Mouse (Mus musculus) lung, postnatal 0 days (tissue): ENCODE data around the gene Tmem213. TPM values are rescaled to one million over a fixed set of nuclear protein-coding genes. Genes with fewer than 3 reads are reported as not detected.

Experiments used
- ATAC-seq: fragments of 200-750 bp; cut with Nextera tagmentation; 2 replicates; pipeline ENCODE4 v1.8.0; 2017; ENCODE audit warnings: moderate library complexity
- DNase-seq: peaks from one replicate; pipeline ENCODE4 v3.0.0-alpha.2; 2016; ENCODE audit warnings: low spot score
- H3K27ac ChIP-seq: fragments of 300-500 bp; sonication (generic); 2 replicates; pipeline ENCODE4 v1.5.1; 2014; ENCODE audit warnings: antibody characterized with exemption, mild to moderate bottlenecking, low read length, mixed read lengths
- H3K27me3 ChIP-seq: fragments of 300-500 bp; sonication (generic); replicated peaks from 2 replicates; pipeline ENCODE4 v1.6.1; 2014; ENCODE audit warnings: low read length, mixed read lengths; ENCODE audit not compliant: insufficient read depth
- H3K36me3 ChIP-seq: fragments of 300-500 bp; sonication (generic); 2 replicates; pipeline ENCODE4 v1.6.1; 2014; ENCODE audit warnings: low read length, mixed read lengths; ENCODE audit not compliant: insufficient read depth
- H3K4me1 ChIP-seq: fragments of 300-500 bp; sonication (generic); 2 replicates; pipeline ENCODE4 v1.6.1; 2014; ENCODE audit warnings: antibody characterized with exemption, low read depth, low read length, mixed read lengths; ENCODE audit not compliant: insufficient read depth
- H3K4me2 ChIP-seq: fragments of 300-500 bp; sonication (generic); replicated peaks from 2 replicates; pipeline ENCODE4 v1.6.1; 2014; ENCODE audit warnings: low read depth, mild to moderate bottlenecking, low read length, moderate library complexity, mixed read lengths
- H3K4me3 ChIP-seq: fragments of 300-500 bp; sonication (generic); 2 replicates; pipeline ENCODE4 v1.5.1; 2014; ENCODE audit warnings: low read depth, low read length
- H3K9ac ChIP-seq: fragments of 300-500 bp; sonication (generic); replicated peaks from 2 replicates; pipeline ENCODE4 v1.6.1; 2014; ENCODE audit warnings: low read depth, mild to moderate bottlenecking
- H3K9me3 ChIP-seq: fragments of 300-500 bp; sonication (generic); 2 replicates; pipeline ENCODE4 v1.6.1; 2016; ENCODE audit warnings: low read length, mixed read lengths
- CTCF ChIP-seq: IDR thresholded peaks from 2 replicates; pipeline ENCODE4 v1.5.1; 2016; ENCODE audit warnings: antibody characterized with exemption, mild to moderate bottlenecking
- EP300 ChIP-seq: IDR thresholded peaks from 2 replicates; pipeline ENCODE4 v1.6.1; 2016; ENCODE audit warnings: antibody characterized with exemption, mild to moderate bottlenecking, control low read depth
- WGBS: fragments of 180-500 bp; shearing (Covaris S2); extraction: QIAGEN DNeasy Blood & Tissue Kit; methylation state at CpG from one replicate; pipeline ENCODE4 v1.1.7; 2014; 5-methylcytosine and 5-hydroxymethylcytosine counted together
- polyA plus RNA-seq: library from polyadenylated mRNA; unstranded; fragments of >200 nt; fragmentation: Nextera tagmentation; extraction: Ambion mirVana; gene quantifications from 2 replicates; pipeline ENCODE4 v1.2.1, GENCODE M21; 2015

Gene Tmem213
- polyA plus RNA-seq, 1 experiment from 2014 or later, result 99.1 TPM

- Histone ChIP-seq H3K4me1 (no peaks in the 10 kb centered on the region), H3K9me3 (no peaks in the 10 kb centered on the region), H3K9ac (no peak overlapping the region), H3K27me3 (no peaks in the 10 kb centered on the region), H3K4me2 (no peak overlapping the region), H3K4me3 (no peak overlapping the region), H3K27ac (peak overlapping the region; percentile 87), H3K36me3 (no peaks in the 10 kb centered on the region)
- DNase-seq (no peak), ATAC-seq (no peak)
- WGBS, result 66% methylated on average over 5 of the region's 5 CpGs
- TF ChIP-seq CTCF, result no peak
- no peak for TF ChIP-seq EP300
Observed at GRCm38 (mm10) chr6:38121843-38122242, 12.8 kb downstream of the Tmem213 start.

- DNase-seq, result peak; percentile 85
- peak overlapping the region; percentile 87 for H3K27ac ChIP-seq
- no peaks in the 10 kb centered on the region for H3K9me3 ChIP-seq
- no peak overlapping the region for H3K9ac ChIP-seq
- no peaks in the 10 kb centered on the region for H3K4me1 ChIP-seq
- H3K4me3 ChIP-seq, result no peak overlapping the region
- no peaks in the 10 kb centered on the region for H3K36me3 ChIP-seq
- H3K4me2 ChIP-seq, result no peak overlapping the region
- no peak for TF ChIP-seq CTCF
- peak; percentile 96 for TF ChIP-seq EP300
- no peaks in the 10 kb centered on the region for H3K27me3 ChIP-seq
- ATAC-seq, result peak; percentile 47
- 49% methylated on average over 6 of the region's 6 CpGs for WGBS
Observed at GRCm38 (mm10) chr6:38122791-38123190, 13.7 kb downstream of the Tmem213 start.

GRCm38 (mm10) chr6:38123471-38124206 lies 14.6 kb downstream of the Tmem213 start:
- ATAC-seq, result peak; percentile 23
- H3K4me1 ChIP-seq, result no peaks in the 10 kb centered on the region
- no peaks in the 10 kb centered on the region for H3K9me3 ChIP-seq
- no peak for DNase-seq
- peak overlapping the region; percentile 87 for H3K27ac ChIP-seq
- no peak for TF ChIP-seq EP300
- no peak for TF ChIP-seq CTCF
- H3K9ac ChIP-seq, result no peak overlapping the region
- no peak overlapping the region for H3K4me3 ChIP-seq
- no peak overlapping the region for H3K4me2 ChIP-seq
- 59% methylated on average over 18 of the region's 18 CpGs for WGBS
- H3K36me3 ChIP-seq, result no peaks in the 10 kb centered on the region
- H3K27me3 ChIP-seq, result no peaks in the 10 kb centered on the region

- ATAC-seq, result peak; percentile 57
- no peak within 1 kb of the TSS for H3K4me2 ChIP-seq
- H3K27me3 ChIP-seq, result no peaks in the 10 kb centered on the region
- peak; percentile 82 for DNase-seq
- no peaks in the 10 kb centered on the region for H3K36me3 ChIP-seq
- 67% methylated on average over 7 of the region's 7 CpGs for WGBS
- H3K9me3 ChIP-seq, result no peaks in the 10 kb centered on the region
- H3K9ac ChIP-seq, result no peak within 1 kb of the TSS
- peak within 1 kb of the TSS; percentile 87 for H3K27ac ChIP-seq
- H3K4me3 ChIP-seq, result no peak within 1 kb of the TSS
- TF ChIP-seq EP300 (peak; percentile 98), CTCF (no peak)
- no peaks in the 10 kb centered on the region for H3K4me1 ChIP-seq
Observed at GRCm38 (mm10) chr6:38124207-38124835, 15.3 kb downstream of the Tmem213 start, which contains the start of gene Atp6v0a4. TSS of gene Atp6v0a4 (minus strand) at chr6:38124586.

GRCm38 (mm10) chr6:38124882-38125281 lies 15.8 kb downstream of the Tmem213 start:
- no peaks in the 10 kb centered on the region for H3K9me3 ChIP-seq
- 88% methylated on average over 5 of the region's 5 CpGs for WGBS
- peak overlapping the region; percentile 87 for H3K27ac ChIP-seq
- no peaks in the 10 kb centered on the region for H3K27me3 ChIP-seq
- no peak for TF ChIP-seq EP300
- TF ChIP-seq CTCF, result no peak
- H3K4me3 ChIP-seq, result no peak overlapping the region
- H3K4me2 ChIP-seq, result no peak overlapping the region
- no peaks in the 10 kb centered on the region for H3K36me3 ChIP-seq
- no peak overlapping the region for H3K9ac ChIP-seq
- DNase-seq (no peak), ATAC-seq (no peak)
- H3K4me1 ChIP-seq, result no peaks in the 10 kb centered on the region

- Histone ChIP-seq H3K27ac (no peak overlapping the region), H3K36me3 (no peaks in the 10 kb centered on the region), H3K4me2 (no peak overlapping the region), H3K27me3 (no peaks in the 10 kb centered on the region), H3K4me3 (no peak overlapping the region), H3K9me3 (no peaks in the 10 kb centered on the region), H3K4me1 (no peaks in the 10 kb centered on the region), H3K9ac (no peak overlapping the region)
- DNase-seq (no peak), ATAC-seq (no peak)
- TF ChIP-seq CTCF (no peak), EP300 (no peak)
- WGBS, result 88% methylated on average over 3 of the region's 3 CpGs
Observed at GRCm38 (mm10) chr6:38125462-38125861, 16.4 kb downstream of the Tmem213 start.
